In genomic region chr6:71826869-71827268, GRCm38 (mm10) we compare ENCODE assay signal across 9 mouse cellular contexts. TPM values are rescaled to one million over a fixed set of nuclear protein-coding genes. Genes with fewer than 3 reads are reported as not detected.
DNase-seq lines count a peak whose midpoint lies in the region; ATAC-seq and TF ChIP-seq lines count a peak whose summit lies in the region.
"Had no signal": no experiment of that assay in that cellular context is flagged by ENCODE, and none has a peak within 500 bp of the region (broad histone marks: within the 10 kb centered on the region; RNA-seq: fewer than 3 reads in every experiment).

Gene Mrpl35 (minus strand): TSS chr6:71826969.

- no peak within 1 kb of the TSS for H3K9ac ChIP-seq in hindbrain, postnatal 0 days (replicated peaks; ENCODE audit: low read length)
- no peak within 1 kb of the TSS for H3K9ac ChIP-seq in midbrain, embryonic 15.5 days

- no peak within 1 kb of the TSS for H3K4me3 ChIP-seq in hindbrain, embryonic 10.5 days
- no peak within 1 kb of the TSS for H3K4me3 ChIP-seq in hindbrain, postnatal 0 days (ENCODE audit: low read length)
- H3K4me3 ChIP-seq in midbrain, embryonic 15.5 days = no peak within 1 kb of the TSS
- H3K4me3 ChIP-seq: megakaryocyte, embryonic 14.5 days had no signal

- H3K27me3 ChIP-seq in hindbrain, embryonic 10.5 days (ENCODE audit: insufficient read depth, poor library complexity, severe bottlenecking) = 0 out of 2 replicates have a peak, but pooled peaks cover 3% of the 10 kb centered on the region
- H3K27me3 ChIP-seq in hindbrain, postnatal 0 days (ENCODE audit: insufficient read depth, low read length) = no peaks in the 10 kb centered on the region; the same call in 1 of the 2 replicates
- H3K27me3 ChIP-seq in midbrain, embryonic 15.5 days (replicated peaks) = no peaks in the 10 kb centered on the region
- H3K27me3 ChIP-seq: megakaryocyte, embryonic 14.5 days had no signal

- H3K36me3 ChIP-seq in hindbrain, embryonic 10.5 days = no peaks in the 10 kb centered on the region
- no peaks in the 10 kb centered on the region for H3K36me3 ChIP-seq in hindbrain, postnatal 0 days (ENCODE audit: insufficient read depth, low read length)
- H3K36me3 ChIP-seq in midbrain, embryonic 15.5 days (replicated peaks) = no peaks in the 10 kb centered on the region

- no peak within 1 kb of the TSS for H3K4me2 ChIP-seq in hindbrain, postnatal 0 days (ENCODE audit: low read depth, low read length)
- no peak within 1 kb of the TSS for H3K4me2 ChIP-seq in midbrain, embryonic 15.5 days

- DNase-seq in hindbrain, embryonic 10.5 days (ENCODE audit: low spot score) = no peak
- no peak for DNase-seq in hindbrain, postnatal 0 days (ENCODE audit: low spot score)
- no peak for DNase-seq in adrenal gland, adult 8-10 months
- DNase-seq in gastrocnemius, postnatal 25 days = no peak
- no peak for DNase-seq in layer of hippocampus, postnatal 10 days (ENCODE audit: low spot score in 2 of 2)
- DNase-seq in right cerebral cortex, postnatal 25 days = no peak
- no peak for DNase-seq in spleen, adult 12 weeks (ENCODE audit: low spot score)

- H3K9me3 ChIP-seq in hindbrain, embryonic 10.5 days = no peaks in the 10 kb centered on the region
- H3K9me3 ChIP-seq in hindbrain, postnatal 0 days (ENCODE audit: low read length) = no peaks in the 10 kb centered on the region
- no peaks in the 10 kb centered on the region for H3K9me3 ChIP-seq in midbrain, embryonic 15.5 days
- H3K9me3 ChIP-seq: megakaryocyte, embryonic 14.5 days had no signal

- TF ChIP-seq CTCF in hindbrain, postnatal 0 days (IDR thresholded peaks at IDR 0.05; ENCODE audit: low read depth) = no peak

- H3K4me1 ChIP-seq in hindbrain, embryonic 10.5 days (replicated peaks) = peaks cover 12% of the 10 kb centered on the region
- H3K4me1 ChIP-seq in hindbrain, postnatal 0 days (ENCODE audit: insufficient read depth, low read length) = peaks cover 7% of the 10 kb centered on the region; the same call in 1 of the 2 replicates
- H3K4me1 ChIP-seq in midbrain, embryonic 15.5 days = peaks cover 23% of the 10 kb centered on the region

- no peak within 1 kb of the TSS for H3K27ac ChIP-seq in hindbrain, embryonic 10.5 days
- no peak within 1 kb of the TSS for H3K27ac ChIP-seq in hindbrain, postnatal 0 days
- H3K27ac ChIP-seq in midbrain, embryonic 15.5 days = no peak within 1 kb of the TSS

- ATAC-seq in hindbrain, postnatal 0 days = no peak
- no peak for ATAC-seq in midbrain, embryonic 15.5 days (replicated peaks)

- WGBS in hindbrain, embryonic 10.5 days = 50% methylated on average over 1 of the region's 1 CpGs
- 38% methylated on average over 1 of the region's 1 CpGs for WGBS in hindbrain, postnatal 0 days
- 45% methylated on average over 1 of the region's 1 CpGs for WGBS in midbrain, embryonic 15.5 days

RNA-seq across cellular contexts. Expression of gene Mrpl35, which starts in this region (rescaled TPM):
- 61.2 and 69.7 TPM in 2 replicates for polyA plus RNA-seq in hindbrain, embryonic 10.5 days (2016; fragmentation: Nextera tagmentation; extraction: Ambion mirVana)
- total RNA-seq in hindbrain, postnatal 0 days (2014; rRNA removed) = 6.0 and 8.3 TPM in 2 replicates
- polyA plus RNA-seq in hindbrain, postnatal 0 days (2015; fragmentation: Nextera tagmentation; extraction: Ambion mirVana) = 50.8 and 51.8 TPM in 2 replicates
- total RNA-seq in adrenal gland, adult 8-10 months (2022) = 10 to 100 TPM; 35.0 to 41.1 (median 39.2) TPM
- total RNA-seq in gastrocnemius, postnatal 25 days (2021) = 10 to 100 TPM; 34.5 to 37.3 TPM
- total RNA-seq in layer of hippocampus, postnatal 10 days (2021) = 10 to 100 TPM; 27.8 to 34.2 TPM
- 35.6 and 40.2 TPM in 2 replicates for polyA plus RNA-seq in midbrain, embryonic 15.5 days (2015; fragmentation: Nextera tagmentation; extraction: Ambion mirVana)
